Mouse (Mus musculus) kidney, postnatal 0 days (tissue): ENCODE measurements around the gene Tle3. TPM values are rescaled to one million over a fixed set of nuclear protein-coding genes. Genes with fewer than 3 reads are reported as not detected.
A peak's percentile ranks its signal among the peaks of the same experiment; 100 is the strongest.

Experiments
- ATAC-seq: fragments of 200-750 bp; cut with Nextera tagmentation; replicated peaks from 2 replicates; pipeline ENCODE4 v1.8.0; 2017; ENCODE audit warnings: low read depth, moderate number of reproducible peaks, moderate TSS enrichment, moderate library complexity; ENCODE audit not compliant: low FRiP score
- DNase-seq: peaks from one replicate; pipeline ENCODE4 v3.0.0-alpha.2; 2016; ENCODE audit warnings: low spot score
- H3K27ac ChIP-seq: fragments of 300-500 bp; sonication (generic); 2 replicates; pipeline ENCODE4 v1.5.1; 2014; ENCODE audit warnings: mild to moderate bottlenecking
- H3K27me3 ChIP-seq: fragments of 300-500 bp; sonication (generic); 2 replicates; pipeline ENCODE4 v1.6.1; 2014; ENCODE audit warnings: low read length, mixed read lengths; ENCODE audit not compliant: insufficient read depth
- H3K36me3 ChIP-seq: fragments of 300-500 bp; sonication (generic); 2 replicates; pipeline ENCODE4 v1.6.1; 2014; ENCODE audit warnings: low read length, mixed read lengths; ENCODE audit not compliant: insufficient read depth
- H3K4me1 ChIP-seq: fragments of 300-500 bp; sonication (generic); replicated peaks from 2 replicates; pipeline ENCODE4 v1.6.1; 2014; ENCODE audit warnings: antibody characterized with exemption, low read length, mixed read lengths; ENCODE audit not compliant: insufficient read depth
- H3K4me2 ChIP-seq: fragments of 300-500 bp; sonication (generic); 2 replicates; pipeline ENCODE4 v1.6.1; 2014; ENCODE audit warnings: mild to moderate bottlenecking, low read length, moderate library complexity, mixed read lengths
- H3K4me3 ChIP-seq: fragments of 300-500 bp; sonication (generic); replicated peaks from 2 replicates; pipeline ENCODE4 v1.5.1; 2014; ENCODE audit warnings: low read depth, low read length
- H3K9ac ChIP-seq: fragments of 300-500 bp; sonication (generic); 2 replicates; pipeline ENCODE4 v1.6.1; 2014; ENCODE audit warnings: low read depth, low read length
- H3K9me3 ChIP-seq: fragments of 300-500 bp; sonication (generic); replicated peaks from 2 replicates; pipeline ENCODE4 v1.6.1; 2016; ENCODE audit warnings: low read length, inconsistent platforms, mixed read lengths
- CTCF ChIP-seq: IDR thresholded peaks from 2 replicates; pipeline ENCODE4 v1.5.1; 2016; ENCODE audit warnings: antibody characterized with exemption, low read depth, mild to moderate bottlenecking, moderate library complexity
- WGBS: fragments of 180-500 bp; shearing (Covaris S2); extraction: QIAGEN DNeasy Blood & Tissue Kit; methylation state at CpG from one replicate; pipeline ENCODE4 v1.1.7; 2014; 5-methylcytosine and 5-hydroxymethylcytosine counted together
- polyA plus RNA-seq: library from polyadenylated mRNA; unstranded; fragments of >200 nt; fragmentation: Nextera tagmentation; extraction: Ambion mirVana; gene quantifications from 2 replicates; pipeline ENCODE4 v1.2.1, GENCODE M21; 2015

The Tle3 gene
- polyA plus RNA-seq, 1 experiment from 2014 or later, result 22.0 TPM

- Histone ChIP-seq H3K9me3 (no peaks in the 10 kb centered on the region), H3K4me2 (peak overlapping the region; percentile 92), H3K36me3 (peaks cover 17% of the 10 kb centered on the region), H3K9ac (peak overlapping the region; percentile 94), H3K27me3 (no peaks in the 10 kb centered on the region), H3K4me3 (peak overlapping the region; percentile 80), H3K4me1 (peaks cover 53% of the 10 kb centered on the region), H3K27ac (peak overlapping the region; percentile 94)
- under 1% methylated on average over 23 of the region's 23 CpGs for WGBS
- ATAC-seq, result no peak
- TF ChIP-seq CTCF, result no peak
- no peak for DNase-seq
These were observed 1.4 kb downstream of the Tle3 start for GRCm38 (mm10) chr9:61373634-61373941.

GRCm38 (mm10) chr9:61373942-61374900 is 2.1 kb downstream of the Tle3 start:
- H3K27ac ChIP-seq, result peak overlapping the region; percentile 94
- peaks cover 17% of the 10 kb centered on the region for H3K36me3 ChIP-seq
- H3K9me3 ChIP-seq, result no peaks in the 10 kb centered on the region
- WGBS, result 2% methylated on average over 51 of the region's 51 CpGs
- TF ChIP-seq CTCF, result peak; percentile 42; the same call in 1 of the 2 replicates
- DNase-seq (peak; percentile 63), ATAC-seq (no peak)
- peak overlapping the region; percentile 94 for H3K9ac ChIP-seq
- peaks cover 52% of the 10 kb centered on the region for H3K4me1 ChIP-seq
- peak overlapping the region; percentile 92 for H3K4me2 ChIP-seq
- H3K27me3 ChIP-seq, result no peaks in the 10 kb centered on the region
- H3K4me3 ChIP-seq, result peak overlapping the region; percentile 80

GRCm38 (mm10) chr9:61375002-61375401 is 2.8 kb downstream of the Tle3 start:
- Histone ChIP-seq H3K27ac (no peak overlapping the region), H3K27me3 (no peaks in the 10 kb centered on the region), H3K36me3 (peaks cover 17% of the 10 kb centered on the region), H3K9ac (peak overlapping the region; percentile 94), H3K9me3 (no peaks in the 10 kb centered on the region), H3K4me1 (peaks cover 44% of the 10 kb centered on the region), H3K4me2 (peak overlapping the region; percentile 92), H3K4me3 (peak overlapping the region; percentile 80)
- 33% methylated on average over 5 of the region's 5 CpGs for WGBS
- DNase-seq (no peak), ATAC-seq (no peak)
- no peak for TF ChIP-seq CTCF

GRCm38 (mm10) chr9:61375802-61376561 is 3.8 kb downstream of the Tle3 start:
- H3K27me3 ChIP-seq, result no peaks in the 10 kb centered on the region
- H3K4me2 ChIP-seq, result peak overlapping the region; percentile 25
- H3K4me3 ChIP-seq, result no peak overlapping the region
- H3K36me3 ChIP-seq, result peaks cover 17% of the 10 kb centered on the region
- no peak overlapping the region for H3K27ac ChIP-seq
- ATAC-seq (no peak), DNase-seq (no peak)
- no peak for TF ChIP-seq CTCF
- WGBS, result 52% methylated on average over 11 of the region's 11 CpGs
- peaks cover 46% of the 10 kb centered on the region for H3K4me1 ChIP-seq
- no peak overlapping the region for H3K9ac ChIP-seq
- H3K9me3 ChIP-seq, result no peaks in the 10 kb centered on the region

DNA sequence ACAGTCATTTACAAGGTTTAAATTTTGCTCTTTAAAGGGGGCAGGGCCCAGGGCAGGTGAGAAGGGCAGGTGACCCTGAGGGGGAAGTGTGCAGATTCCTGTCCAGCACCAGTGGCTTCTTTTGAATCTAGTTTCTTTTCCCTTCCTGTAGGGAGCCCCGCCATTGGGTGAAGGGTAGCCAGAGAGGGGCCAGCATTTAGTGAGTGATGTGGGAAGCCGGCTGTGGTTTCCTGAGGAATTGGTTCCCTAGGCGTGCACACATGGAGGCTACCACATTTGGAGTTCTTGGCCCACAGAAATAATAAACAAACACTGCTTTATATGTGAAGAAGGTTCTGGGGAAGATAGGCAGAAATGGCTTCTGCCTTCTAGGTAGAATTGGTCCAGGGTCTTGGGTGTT is 4.5 kb downstream of the Tle3 start:
- H3K9ac ChIP-seq, result no peak overlapping the region
- H3K4me3 ChIP-seq, result no peak overlapping the region
- no peak for TF ChIP-seq CTCF
- H3K9me3 ChIP-seq, result no peaks in the 10 kb centered on the region
- DNase-seq, result no peak
- no peak for ATAC-seq
- peaks cover 19% of the 10 kb centered on the region for H3K36me3 ChIP-seq
- no peak overlapping the region for H3K27ac ChIP-seq
- H3K4me1 ChIP-seq, result peaks cover 42% of the 10 kb centered on the region
- H3K4me2 ChIP-seq, result peak overlapping the region; percentile 25
- no peaks in the 10 kb centered on the region for H3K27me3 ChIP-seq
- WGBS, result 59% methylated on average over 3 of the region's 3 CpGs
